Mouse (Mus musculus): Measurements from ENCODE around the gene Palm. TPM values are rescaled to one million over a fixed set of nuclear protein-coding genes. Genes with fewer than 3 reads are reported as not detected.
A peak's percentile ranks its signal among the peaks of the same experiment; 100 is the strongest.

Gene Palm
- 9.2 and 14.6 TPM in 2 replicates for polyA plus RNA-seq (2012; rRNA removed)

DNA sequence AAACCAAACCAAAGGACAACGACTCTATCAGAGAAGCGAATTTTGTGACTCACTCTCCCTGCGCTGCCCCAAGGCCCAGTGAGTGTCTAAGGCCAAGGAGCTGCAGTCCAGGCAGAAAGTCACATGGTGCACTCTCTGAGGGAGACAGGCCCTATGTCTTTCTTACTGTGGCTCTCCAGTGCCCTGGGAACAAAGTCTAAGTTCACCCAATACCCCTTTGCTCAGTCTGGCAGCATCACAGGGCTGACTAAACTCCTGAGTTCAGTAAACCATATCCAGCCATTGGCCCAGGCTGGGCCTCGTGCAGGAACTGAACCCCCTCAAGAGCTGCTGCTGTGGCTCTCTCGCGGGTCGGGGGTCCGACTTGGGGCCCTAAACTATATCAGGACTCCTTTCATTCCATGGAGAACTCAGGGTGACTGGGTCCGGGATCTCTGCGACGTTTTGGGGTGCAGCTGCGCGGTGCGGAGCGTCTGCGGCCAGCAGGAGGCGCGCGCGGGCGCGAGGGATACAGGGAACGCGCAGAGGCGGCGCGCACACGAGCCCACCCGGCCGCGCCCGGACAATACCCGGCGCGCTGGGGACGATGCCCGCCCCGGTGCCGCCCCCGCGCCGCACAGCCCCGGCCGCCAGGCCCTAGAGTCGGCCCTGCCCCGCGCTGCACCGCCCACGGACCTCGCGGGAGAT lies at the start of gene Palm:
Gene Palm (plus strand): TSS at position 522 of the 687 bp plus-strand sequence.
- H3K4me1 ChIP-seq (ENCODE audit: control insufficient read depth, insufficient read depth, insufficient read length), result peaks cover 5% of the 10 kb centered on the region
- WGBS, result 8% methylated on average over 36 of the region's 51 CpGs
- H3K27me3 ChIP-seq (ENCODE audit: control insufficient read depth, insufficient read depth, low read length), result no peaks in the 10 kb centered on the region
- H3K27ac ChIP-seq (ENCODE audit: insufficient read depth, low read length), result no peak within 1 kb of the TSS
- H3K4me3 ChIP-seq (ENCODE audit: extremely low read depth, insufficient read depth, insufficient read length), result peak within 1 kb of the TSS; percentile 64
- peak; percentile 25 to 63 for DNase-seq (ENCODE audit: low read depth in 1 of 2, low spot score in 2 of 2)
- H3K36me3 ChIP-seq (ENCODE audit: control insufficient read depth, insufficient read depth, low read length), result no peaks in the 10 kb centered on the region
- TF ChIP-seq CTCF (IDR thresholded peaks at IDR 0.05; ENCODE audit: extremely low read depth, insufficient read depth, insufficient read length, insufficient replicate concordance) (peak; percentile 84), POLR2A (IDR thresholded peaks at IDR 0.05; ENCODE audit: low read depth, low read length) (no peak)

- TF ChIP-seq POLR2A (IDR thresholded peaks at IDR 0.05; ENCODE audit: low read depth, low read length) (no peak), CTCF (IDR thresholded peaks at IDR 0.05; ENCODE audit: extremely low read depth, insufficient read depth, insufficient read length, insufficient replicate concordance) (no peak)
- DNase-seq (ENCODE audit: low read depth in 1 of 2, low spot score in 2 of 2), result no peak
These were observed 49.6 kb upstream of the Palm start for GRCm38 (mm10) chr10:79743650-79744365.

DNA sequence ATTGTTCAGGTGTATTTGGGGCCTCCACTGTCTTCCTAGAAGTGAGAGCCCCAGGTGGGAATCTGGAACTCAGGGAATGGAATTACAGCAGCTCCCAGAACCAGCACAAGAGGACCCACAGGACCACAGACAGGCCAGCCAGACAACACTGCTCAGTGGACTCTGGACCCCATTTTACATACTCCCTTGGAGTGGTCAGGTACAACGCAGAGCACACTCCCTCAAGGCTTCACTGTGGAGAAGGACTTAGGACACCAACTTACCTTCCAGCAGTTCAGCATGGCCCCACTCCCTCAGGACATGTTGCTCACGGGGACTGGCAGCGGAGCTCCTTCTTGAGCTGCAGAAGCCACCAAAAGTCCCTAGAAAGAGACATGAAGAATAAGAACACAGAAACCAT lies 48.0 kb upstream of the Palm start:
- peaks cover 3% of the 10 kb centered on the region for H3K4me1 ChIP-seq (ENCODE audit: control insufficient read depth, insufficient read depth, insufficient read length)
- TF ChIP-seq CTCF (IDR thresholded peaks at IDR 0.05; ENCODE audit: extremely low read depth, insufficient read depth, insufficient read length, insufficient replicate concordance) (no peak), POLR2A (IDR thresholded peaks at IDR 0.05; ENCODE audit: low read depth, low read length) (no peak)
- no peak overlapping the region for H3K4me3 ChIP-seq (ENCODE audit: extremely low read depth, insufficient read depth, insufficient read length)
- peaks cover 19% of the 10 kb centered on the region for H3K36me3 ChIP-seq (ENCODE audit: control insufficient read depth, insufficient read depth, low read length)
- H3K27me3 ChIP-seq (ENCODE audit: control insufficient read depth, insufficient read depth, low read length), result no peaks in the 10 kb centered on the region
- no peak overlapping the region for H3K27ac ChIP-seq (ENCODE audit: insufficient read depth, low read length)
- no peak for DNase-seq (ENCODE audit: low read depth in 1 of 2, low spot score in 2 of 2)
- WGBS, result 94% methylated on average over 3 of the region's 3 CpGs

More at GRCm38 (mm10) chr10:79743650-79744365, 49.6 kb upstream of the Palm start:
- Histone ChIP-seq H3K36me3 (ENCODE audit: control insufficient read depth, insufficient read depth, low read length) (peaks cover 34% of the 10 kb centered on the region), H3K4me1 (ENCODE audit: control insufficient read depth, insufficient read depth, insufficient read length) (peaks cover 3% of the 10 kb centered on the region), H3K4me3 (ENCODE audit: extremely low read depth, insufficient read depth, insufficient read length) (no peak overlapping the region), H3K27ac (ENCODE audit: insufficient read depth, low read length) (no peak overlapping the region), H3K27me3 (ENCODE audit: control insufficient read depth, insufficient read depth, low read length) (no peaks in the 10 kb centered on the region)
- 91% methylated on average over 15 of the region's 15 CpGs for WGBS

GRCm38 (mm10) chr10:79745898-79746773 lies 47.2 kb upstream of the Palm start, which contains the start of gene Polrmt:
Polrmt (minus strand) TSS chr10:79746581.
- Histone ChIP-seq H3K4me3 (ENCODE audit: extremely low read depth, insufficient read depth, insufficient read length) (peak within 1 kb of the TSS; percentile 74), H3K4me1 (ENCODE audit: control insufficient read depth, insufficient read depth, insufficient read length) (peaks cover 3% of the 10 kb centered on the region), H3K27me3 (ENCODE audit: control insufficient read depth, insufficient read depth, low read length) (no peaks in the 10 kb centered on the region), H3K27ac (ENCODE audit: insufficient read depth, low read length) (peak within 1 kb of the TSS; percentile 20; the same call in 1 of the 2 replicates), H3K36me3 (ENCODE audit: control insufficient read depth, insufficient read depth, low read length) (peaks cover 13% of the 10 kb centered on the region)
- TF ChIP-seq POLR2A (IDR thresholded peaks at IDR 0.05; ENCODE audit: low read depth, low read length) (no peak), CTCF (IDR thresholded peaks at IDR 0.05; ENCODE audit: extremely low read depth, insufficient read depth, insufficient read length, insufficient replicate concordance) (no peak)
- peak; percentile 94 for DNase-seq (ENCODE audit: low read depth in 1 of 2, low spot score in 2 of 2)
- 3% methylated on average over 38 of the region's 38 CpGs for WGBS

GRCm38 (mm10) chr10:79746774-79747151 lies 46.6 kb upstream of the Palm start:
- H3K27ac ChIP-seq (ENCODE audit: insufficient read depth, low read length), result no peak overlapping the region
- peaks cover 3% of the 10 kb centered on the region for H3K4me1 ChIP-seq (ENCODE audit: control insufficient read depth, insufficient read depth, insufficient read length)
- no peak overlapping the region; the same call in 1 of the 2 replicates for H3K4me3 ChIP-seq (ENCODE audit: extremely low read depth, insufficient read depth, insufficient read length)
- H3K36me3 ChIP-seq (ENCODE audit: control insufficient read depth, insufficient read depth, low read length), result peaks cover 8% of the 10 kb centered on the region
- 26% methylated on average over 6 of the region's 6 CpGs for WGBS
- no peaks in the 10 kb centered on the region for H3K27me3 ChIP-seq (ENCODE audit: control insufficient read depth, insufficient read depth, low read length)
- DNase-seq (ENCODE audit: low read depth in 1 of 2, low spot score in 2 of 2), result no peak
- TF ChIP-seq POLR2A (IDR thresholded peaks at IDR 0.05; ENCODE audit: low read depth, low read length) (no peak), CTCF (IDR thresholded peaks at IDR 0.05; ENCODE audit: extremely low read depth, insufficient read depth, insufficient read length, insufficient replicate concordance) (no peak)

DNA sequence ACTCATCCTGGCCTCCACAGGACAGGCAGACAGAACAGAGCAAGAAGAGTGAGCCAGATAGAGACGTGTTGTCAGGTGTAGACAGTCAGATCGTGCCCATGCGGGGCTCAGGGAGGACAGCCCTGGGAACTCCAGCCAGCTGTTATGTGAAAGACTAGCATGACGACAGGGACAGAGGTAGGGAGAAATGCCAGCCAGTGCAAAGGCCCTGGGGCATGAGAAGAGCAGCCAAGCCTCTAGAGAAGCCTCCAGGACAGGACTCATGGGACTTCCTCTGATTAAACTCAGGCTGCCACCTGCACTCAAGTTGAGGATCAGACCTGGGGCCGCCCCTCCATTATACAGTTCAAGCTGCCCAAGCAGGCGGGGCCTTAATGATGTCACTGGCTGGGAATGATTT lies 44.9 kb upstream of the Palm start:
- no peak for TF ChIP-seq POLR2A (IDR thresholded peaks at IDR 0.05; ENCODE audit: low read depth, low read length)
- TF ChIP-seq CTCF (IDR thresholded peaks at IDR 0.05; ENCODE audit: extremely low read depth, insufficient read depth, insufficient read length, insufficient replicate concordance), result no peak
- no peak for DNase-seq (ENCODE audit: low read depth in 1 of 2, low spot score in 2 of 2)
- Histone ChIP-seq H3K36me3 (ENCODE audit: control insufficient read depth, insufficient read depth, low read length) (peaks cover 2% of the 10 kb centered on the region; the same call in 1 of the 2 replicates), H3K4me1 (ENCODE audit: control insufficient read depth, insufficient read depth, insufficient read length) (peaks cover 3% of the 10 kb centered on the region), H3K4me3 (ENCODE audit: extremely low read depth, insufficient read depth, insufficient read length) (no peak overlapping the region), H3K27me3 (ENCODE audit: control insufficient read depth, insufficient read depth, low read length) (no peaks in the 10 kb centered on the region), H3K27ac (ENCODE audit: insufficient read depth, low read length) (no peak overlapping the region)
- WGBS, result 89% methylated on average over 6 of the region's 6 CpGs
